Mouse (Mus musculus) urinary bladder, adult 18-20 months (tissue): ENCODE measurements around the gene Kcnj3.
"Not testable (repeated sequence)": the region's sequence is repeated elsewhere in the genome, so short reads cannot be mapped to it uniquely, and the experiment has no call there.

Source experiments
- DNase-seq, 2 experiments: peaks; one replicate each; pipeline ENCODE4 v3.0.0; 2022; ENCODE audit warnings: low spot score in 2 of 2, mixed read lengths in 2 of 2

Kcnj3 gene

GRCm38 (mm10) chr2:55435721-55436260 is at the start of gene Kcnj3:
TSS of gene Kcnj3 (plus strand) at chr2:55435970.
- no peak for DNase-seq

- no peak for DNase-seq
These were observed 45.3 kb upstream of the Kcnj3 start for GRCm38 (mm10) chr2:55390330-55390989.

- DNase-seq = no peak
These were observed 30.5 kb upstream of the Kcnj3 start for GRCm38 (mm10) chr2:55405307-55405706.

GRCm38 (mm10) chr2:55427633-55428032 is 8.1 kb upstream of the Kcnj3 start:
- DNase-seq = no peak

- DNase-seq = no peak
These were observed 3.7 kb upstream of the Kcnj3 start for GRCm38 (mm10) chr2:55432104-55432503.

- DNase-seq = no peak
These were observed 664 bp downstream of the Kcnj3 start for GRCm38 (mm10) chr2:55436261-55437006.

GRCm38 (mm10) chr2:55437007-55437949 is 1.5 kb downstream of the Kcnj3 start:
- DNase-seq = no peak

GRCm38 (mm10) chr2:55437977-55438376 is 2.2 kb downstream of the Kcnj3 start:
- no peak for DNase-seq

GRCm38 (mm10) chr2:55439211-55439610 is 3.4 kb downstream of the Kcnj3 start:
- no peak for DNase-seq

GRCm38 (mm10) chr2:55442006-55442405 is 6.2 kb downstream of the Kcnj3 start:
- no peak for DNase-seq

- no peak for DNase-seq
These were observed 11.5 kb downstream of the Kcnj3 start for GRCm38 (mm10) chr2:55447298-55447697.

- no peak for DNase-seq
These were observed 15.0 kb downstream of the Kcnj3 start for GRCm38 (mm10) chr2:55450774-55451173.

GRCm38 (mm10) chr2:55459195-55459594 is 23.4 kb downstream of the Kcnj3 start:
- no peak for DNase-seq

- DNase-seq = no peak
These were observed 33.4 kb downstream of the Kcnj3 start for GRCm38 (mm10) chr2:55469141-55469540.

- DNase-seq = no peak
These were observed 34.2 kb downstream of the Kcnj3 start for GRCm38 (mm10) chr2:55470006-55470405.

GRCm38 (mm10) chr2:55479511-55479910 is 43.7 kb downstream of the Kcnj3 start:
- DNase-seq = no peak

GRCm38 (mm10) chr2:55479933-55480601 is 44.3 kb downstream of the Kcnj3 start:
- no peak for DNase-seq

GRCm38 (mm10) chr2:55480602-55480965 is 44.8 kb downstream of the Kcnj3 start:
- no peak for DNase-seq

- DNase-seq = not testable (repeated sequence)
These were observed 49.8 kb downstream of the Kcnj3 start for GRCm38 (mm10) chr2:55485500-55486129.

GRCm38 (mm10) chr2:55503390-55504176 is 67.8 kb downstream of the Kcnj3 start:
- DNase-seq = no peak
